Mouse (Mus musculus) frontal cortex, postnatal 25 days (tissue): ENCODE measurements around the gene Alad.
A peak's percentile ranks its signal among the peaks of the same experiment; 100 is the strongest.

Experiments
- DNase-seq, 2 experiments: peaks; one replicate each; pipeline ENCODE4 v3.0.0; 2022; ENCODE audit warnings: low spot score in 2 of 2

Alad gene

GRCm38 (mm10) chr4:62519849-62520233, at the start of gene Alad:
Gene Alad, minus strand, starts transcription at chr4:62519918.
- DNase-seq: peak; percentile 65 to 75

- no peak for DNase-seq
Observed at GRCm38 (mm10) chr4:62568359-62568758, 48.6 kb upstream of the Alad start.

- no peak for DNase-seq
Observed at GRCm38 (mm10) chr4:62567696-62568095, 48.0 kb upstream of the Alad start.

GRCm38 (mm10) chr4:62566530-62566929, 46.8 kb upstream of the Alad start:
- no peak for DNase-seq

GRCm38 (mm10) chr4:62562006-62562405, 42.3 kb upstream of the Alad start:
- no peak for DNase-seq

- DNase-seq: no peak
Observed at GRCm38 (mm10) chr4:62561630-62562001, 41.9 kb upstream of the Alad start.

GRCm38 (mm10) chr4:62560963-62561629, 41.4 kb upstream of the Alad start:
- peak; percentile 45 to 76 for DNase-seq

GRCm38 (mm10) chr4:62559797-62560329, 40.1 kb upstream of the Alad start, which contains the start of gene Rgs3:
Gene Rgs3, plus strand, starts transcription at chr4:62559847.
- DNase-seq: no peak

GRCm38 (mm10) chr4:62557436-62557835, 37.7 kb upstream of the Alad start:
- no peak for DNase-seq

- DNase-seq: no peak
Observed at GRCm38 (mm10) chr4:62551966-62552365, 32.2 kb upstream of the Alad start.

- DNase-seq: no peak
Observed at GRCm38 (mm10) chr4:62544801-62545200, 25.1 kb upstream of the Alad start.

- DNase-seq: no peak
Observed at GRCm38 (mm10) chr4:62543782-62544181, 24.1 kb upstream of the Alad start.

- no peak for DNase-seq
Observed at GRCm38 (mm10) chr4:62541802-62542201, 22.1 kb upstream of the Alad start.

GRCm38 (mm10) chr4:62533729-62534128, 14.0 kb upstream of the Alad start:
- no peak for DNase-seq

- no peak for DNase-seq
Observed at GRCm38 (mm10) chr4:62527655-62528054, 7.9 kb upstream of the Alad start.

- DNase-seq: no peak
Observed at GRCm38 (mm10) chr4:62526256-62526655, 6.5 kb upstream of the Alad start.

GRCm38 (mm10) chr4:62525489-62525811, 5.7 kb upstream of the Alad start:
- no peak for DNase-seq

GRCm38 (mm10) chr4:62524651-62525488, 5.2 kb upstream of the Alad start, which contains the start of the genes Pole3 and 4933430I17Rik:
Gene Pole3, minus strand, starts transcription at chr4:62525068.
Gene 4933430I17Rik, plus strand, starts transcription at chr4:62525369.
- DNase-seq: peak; percentile 95 to 98

- no peak for DNase-seq
Observed at GRCm38 (mm10) chr4:62520892-62521400, 1.2 kb upstream of the Alad start.

GRCm38 (mm10) chr4:62519122-62519848, 433 bp downstream of the Alad start:
- no peak for DNase-seq

GRCm38 (mm10) chr4:62518416-62519121, 1.1 kb downstream of the Alad start:
- DNase-seq: no peak
